Mouse (Mus musculus): ENCODE results near the gene Lpp. TPM values are rescaled to one million over a fixed set of nuclear protein-coding genes. Genes with fewer than 3 reads are reported as not detected.

Gene Lpp
- polyA plus RNA-seq, 1 experiment from 2014 or later: 69.5 TPM

DNA sequence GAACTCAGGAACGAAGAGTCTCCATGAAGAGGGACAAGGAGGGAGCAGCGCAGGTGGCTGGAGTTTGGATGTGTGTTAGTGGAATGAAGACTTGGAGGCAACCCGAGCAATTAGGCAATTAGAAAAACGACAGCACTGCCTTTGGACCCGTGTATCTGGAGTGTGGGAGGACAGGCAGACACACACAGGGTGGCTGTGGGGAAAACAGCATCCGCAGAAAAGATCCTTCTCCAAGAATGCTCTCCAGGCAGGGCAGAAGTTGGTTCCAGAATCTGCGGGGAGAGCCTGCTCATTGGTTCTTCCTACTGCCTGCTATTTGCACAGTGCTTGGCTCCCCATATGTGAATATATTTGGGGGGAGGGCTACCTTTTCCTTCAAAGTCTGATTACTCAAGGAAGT lies 143.0 kb downstream of the Lpp start:
- WGBS: 63% methylated on average over 7 of the region's 7 CpGs
- ATAC-seq (ENCODE audit: insufficient read depth, low FRiP score, low read depth): no peak
- Histone ChIP-seq H3K4me2 (no peak overlapping the region), H3K27me3 (replicated peaks) (no peaks in the 10 kb centered on the region), H3K9ac (no peak overlapping the region), H3K9me3 (no peaks in the 10 kb centered on the region), H3K36me3 (no peaks in the 10 kb centered on the region), H3K27ac (no peak overlapping the region), H3K4me1 (no peaks in the 10 kb centered on the region), H3K4me3 (replicated peaks) (no peak overlapping the region)

DNA sequence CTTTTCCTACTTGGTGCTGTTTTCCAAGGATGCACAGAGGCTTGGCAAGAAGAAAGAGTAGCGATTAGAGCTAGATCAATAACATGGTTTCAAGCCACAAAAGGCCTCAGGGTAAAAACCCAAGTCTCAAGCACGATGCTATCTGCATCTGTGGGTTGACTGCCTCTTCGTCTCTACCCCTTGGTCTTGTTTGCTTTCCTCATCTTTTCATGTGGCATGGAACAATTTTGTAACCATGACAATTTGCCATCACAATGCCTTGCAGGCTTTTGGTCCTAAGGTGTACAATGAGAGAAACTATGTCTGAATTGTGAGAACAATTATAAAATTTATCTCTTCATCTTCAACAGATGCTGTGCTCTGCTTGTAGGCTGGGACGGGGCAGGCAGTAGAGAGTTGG lies 145.7 kb downstream of the Lpp start:
- no peaks in the 10 kb centered on the region for H3K27me3 ChIP-seq (replicated peaks)
- no peaks in the 10 kb centered on the region for H3K36me3 ChIP-seq
- no peak overlapping the region for H3K9ac ChIP-seq
- no peaks in the 10 kb centered on the region for H3K9me3 ChIP-seq
- WGBS: 80% methylated on average over 4 of the region's 4 CpGs
- H3K27ac ChIP-seq: no peak overlapping the region
- no peak for ATAC-seq (ENCODE audit: insufficient read depth, low FRiP score, low read depth)
- no peak overlapping the region for H3K4me3 ChIP-seq (replicated peaks)
- H3K4me1 ChIP-seq: no peaks in the 10 kb centered on the region
- H3K4me2 ChIP-seq: no peak overlapping the region

DNA sequence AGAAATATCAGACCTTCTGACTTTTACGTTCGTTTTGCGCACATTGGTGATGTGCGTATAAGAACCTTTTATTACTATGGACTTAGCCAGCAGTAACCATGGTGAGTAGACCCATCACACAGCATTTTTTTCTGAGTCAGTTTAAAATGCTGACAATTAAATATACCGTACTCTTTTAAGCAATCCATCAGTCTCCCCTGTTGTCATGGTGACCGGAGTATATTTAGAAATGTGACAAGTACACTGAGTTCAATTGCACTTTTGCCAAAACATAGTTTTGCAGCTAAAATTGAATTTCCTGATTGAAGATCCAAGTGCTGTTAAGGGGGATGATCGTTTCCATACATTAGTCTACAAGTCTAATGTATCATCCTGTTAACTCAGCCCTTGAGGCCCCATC lies 149.6 kb downstream of the Lpp start:
- H3K4me3 ChIP-seq (replicated peaks): no peak overlapping the region
- no peaks in the 10 kb centered on the region for H3K36me3 ChIP-seq
- H3K27ac ChIP-seq: no peak overlapping the region
- WGBS: 66% methylated on average over 7 of the region's 7 CpGs
- ATAC-seq (ENCODE audit: insufficient read depth, low FRiP score, low read depth): no peak
- no peaks in the 10 kb centered on the region for H3K27me3 ChIP-seq (replicated peaks)
- H3K4me1 ChIP-seq: no peaks in the 10 kb centered on the region
- no peak overlapping the region for H3K9ac ChIP-seq
- no peaks in the 10 kb centered on the region for H3K9me3 ChIP-seq
- H3K4me2 ChIP-seq: no peak overlapping the region

DNA sequence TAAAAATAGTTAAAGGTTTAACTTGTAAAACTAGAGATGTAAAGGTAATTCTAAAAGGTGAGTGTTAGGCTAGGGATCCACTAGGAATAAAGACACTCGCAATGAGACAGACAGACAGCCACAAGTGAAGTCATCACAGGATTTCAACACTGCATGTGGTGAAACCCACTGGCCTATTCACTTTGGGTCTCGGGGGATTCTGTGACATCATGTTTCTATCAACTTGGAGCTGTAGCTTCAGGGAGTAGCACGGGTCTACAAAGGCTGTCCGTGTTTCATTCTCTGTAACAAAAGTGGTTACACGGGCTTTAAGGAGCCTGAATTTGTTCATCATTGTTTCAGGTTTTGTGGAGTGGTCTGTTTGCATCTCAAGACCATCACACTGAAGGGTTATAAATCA lies 152.1 kb downstream of the Lpp start:
- ATAC-seq (ENCODE audit: insufficient read depth, low FRiP score, low read depth): no peak
- Histone ChIP-seq H3K27me3 (replicated peaks) (no peaks in the 10 kb centered on the region), H3K9me3 (no peaks in the 10 kb centered on the region), H3K27ac (no peak overlapping the region), H3K36me3 (no peaks in the 10 kb centered on the region), H3K4me3 (replicated peaks) (no peak overlapping the region), H3K9ac (no peak overlapping the region), H3K4me1 (no peaks in the 10 kb centered on the region), H3K4me2 (no peak overlapping the region)
- WGBS: 89% methylated on average over 5 of the region's 5 CpGs

DNA sequence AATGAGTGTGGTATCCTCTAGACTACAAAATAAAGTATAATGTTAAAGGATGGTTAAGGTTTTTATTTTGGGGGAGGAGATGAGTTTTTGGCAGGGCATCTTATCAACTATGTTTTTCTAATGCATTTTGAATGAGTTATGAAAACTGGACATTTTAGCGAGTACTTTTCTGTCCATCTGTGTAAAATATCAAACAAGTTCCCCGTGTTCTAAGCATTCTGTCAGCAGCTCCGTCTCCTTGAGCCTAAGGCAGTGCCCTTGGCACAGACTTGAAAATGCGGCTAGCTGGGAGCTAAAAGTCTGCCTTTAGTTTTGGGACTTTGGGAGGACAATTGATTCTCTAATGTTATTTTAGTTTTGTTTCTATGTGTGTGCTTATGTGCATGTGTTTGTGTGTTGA lies 165.2 kb downstream of the Lpp start:
- no peaks in the 10 kb centered on the region for H3K4me1 ChIP-seq
- no peak overlapping the region for H3K4me2 ChIP-seq
- ATAC-seq (ENCODE audit: insufficient read depth, low FRiP score, low read depth): no peak
- no peaks in the 10 kb centered on the region for H3K36me3 ChIP-seq
- no peak overlapping the region for H3K27ac ChIP-seq
- H3K9ac ChIP-seq: no peak overlapping the region
- H3K4me3 ChIP-seq (replicated peaks): no peak overlapping the region
- H3K27me3 ChIP-seq (replicated peaks): no peaks in the 10 kb centered on the region
- no peaks in the 10 kb centered on the region for H3K9me3 ChIP-seq
- 84% methylated on average over 4 of the region's 4 CpGs for WGBS

DNA sequence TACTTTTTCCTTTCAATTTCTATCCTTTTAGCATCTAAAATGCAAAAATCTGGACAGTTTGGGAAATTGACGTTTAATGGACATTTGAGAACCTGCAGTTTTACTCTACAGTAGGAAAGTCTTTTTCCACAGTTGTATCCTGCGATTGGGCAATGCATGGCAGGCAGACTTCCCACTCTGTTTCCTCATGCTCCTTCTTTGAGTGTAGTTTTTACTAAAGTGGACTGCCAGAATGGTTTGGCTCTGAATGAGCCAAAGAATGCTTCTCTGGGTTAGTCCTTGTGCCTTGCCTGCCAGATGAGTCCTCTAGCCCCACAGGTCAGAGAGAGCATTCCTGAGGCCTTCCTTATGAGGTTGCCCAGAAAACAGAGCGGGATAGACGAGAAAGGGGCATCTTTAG lies 166.5 kb downstream of the Lpp start:
- Histone ChIP-seq H3K27me3 (replicated peaks) (no peaks in the 10 kb centered on the region), H3K36me3 (no peaks in the 10 kb centered on the region), H3K4me1 (no peaks in the 10 kb centered on the region), H3K9me3 (no peaks in the 10 kb centered on the region), H3K27ac (no peak overlapping the region), H3K9ac (no peak overlapping the region), H3K4me3 (replicated peaks) (no peak overlapping the region), H3K4me2 (no peak overlapping the region)
- no peak for ATAC-seq (ENCODE audit: insufficient read depth, low FRiP score, low read depth)
- WGBS: 89% methylated on average over 4 of the region's 4 CpGs

DNA sequence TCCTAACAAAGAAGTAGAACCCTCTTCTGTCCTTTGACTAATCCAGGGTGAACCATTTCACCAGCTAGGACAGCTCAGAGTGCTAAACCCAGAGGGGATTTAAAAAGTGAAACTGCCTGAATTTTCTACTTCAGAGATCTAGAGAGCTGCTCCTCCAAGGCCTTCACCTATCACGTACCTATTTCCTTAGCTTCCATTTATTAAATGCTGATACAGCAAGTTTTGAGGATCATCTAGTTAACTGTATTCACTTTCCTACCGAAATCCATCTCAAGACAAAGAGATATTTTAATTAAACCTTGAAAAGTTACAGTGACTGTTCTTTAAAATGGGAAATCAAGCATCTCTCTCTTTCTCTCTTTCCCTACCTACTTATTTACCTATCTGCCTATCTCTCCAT lies 167.7 kb downstream of the Lpp start:
- H3K36me3 ChIP-seq: no peaks in the 10 kb centered on the region
- H3K4me1 ChIP-seq: no peaks in the 10 kb centered on the region
- H3K27me3 ChIP-seq (replicated peaks): no peaks in the 10 kb centered on the region
- no peak overlapping the region for H3K9ac ChIP-seq
- ATAC-seq (ENCODE audit: insufficient read depth, low FRiP score, low read depth): no peak
- WGBS: 89% methylated on average over 2 of the region's 2 CpGs
- no peak overlapping the region for H3K4me3 ChIP-seq (replicated peaks)
- no peak overlapping the region for H3K27ac ChIP-seq
- no peaks in the 10 kb centered on the region for H3K9me3 ChIP-seq
- H3K4me2 ChIP-seq: no peak overlapping the region

DNA sequence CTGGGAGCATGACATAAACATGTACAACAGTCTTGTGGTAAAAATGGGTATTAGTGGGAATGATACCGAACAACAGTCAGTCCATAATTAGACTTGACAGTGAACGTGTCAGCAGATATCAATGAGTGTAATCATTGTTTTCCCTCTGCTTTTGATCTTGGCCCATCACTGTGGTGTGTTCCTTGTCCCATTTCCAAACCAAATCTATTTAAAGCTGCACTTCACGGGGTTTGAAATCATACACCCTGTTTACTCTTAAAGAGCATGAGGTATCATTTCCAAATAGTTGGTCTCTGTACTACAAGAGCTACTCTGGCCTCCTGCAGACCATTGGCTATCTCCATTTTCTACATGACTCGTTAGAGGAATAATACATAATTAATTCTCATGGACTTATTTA lies 168.3 kb downstream of the Lpp start:
- H3K4me2 ChIP-seq: no peak overlapping the region
- H3K9me3 ChIP-seq: no peaks in the 10 kb centered on the region
- H3K4me1 ChIP-seq: peaks cover 5% of the 10 kb centered on the region
- H3K27me3 ChIP-seq (replicated peaks): no peaks in the 10 kb centered on the region
- ATAC-seq (ENCODE audit: insufficient read depth, low FRiP score, low read depth): no peak
- H3K4me3 ChIP-seq (replicated peaks): no peak overlapping the region
- H3K36me3 ChIP-seq: no peaks in the 10 kb centered on the region
- no peak overlapping the region for H3K27ac ChIP-seq
- WGBS: 75% methylated on average over 4 of the region's 4 CpGs
- H3K9ac ChIP-seq: no peak overlapping the region

DNA sequence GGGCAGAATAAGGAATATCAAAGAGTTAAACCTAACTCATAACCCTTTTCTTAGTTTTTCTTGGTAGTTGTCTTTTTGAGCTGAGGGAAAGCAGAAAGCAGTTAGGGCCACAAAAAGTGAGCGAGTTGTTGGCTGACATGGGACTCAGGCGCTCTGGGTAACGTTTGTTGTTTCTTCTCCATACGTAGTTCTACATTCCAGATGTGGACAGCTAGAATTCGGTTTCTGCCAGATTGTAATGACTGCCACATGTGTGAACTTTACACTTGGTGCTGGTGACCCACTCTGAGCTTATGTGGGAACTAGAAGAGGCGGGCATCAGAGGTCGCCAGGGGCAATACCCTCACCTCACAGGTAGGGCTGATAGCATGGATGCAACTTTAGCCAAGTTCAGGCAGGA lies 172.0 kb downstream of the Lpp start:
- WGBS: 72% methylated on average over 7 of the region's 7 CpGs
- Histone ChIP-seq H3K9ac (no peak overlapping the region), H3K4me2 (no peak overlapping the region), H3K9me3 (no peaks in the 10 kb centered on the region), H3K4me3 (replicated peaks) (no peak overlapping the region), H3K27ac (no peak overlapping the region), H3K36me3 (no peaks in the 10 kb centered on the region), H3K27me3 (replicated peaks) (no peaks in the 10 kb centered on the region), H3K4me1 (peaks cover 8% of the 10 kb centered on the region)
- ATAC-seq (ENCODE audit: insufficient read depth, low FRiP score, low read depth): no peak

DNA sequence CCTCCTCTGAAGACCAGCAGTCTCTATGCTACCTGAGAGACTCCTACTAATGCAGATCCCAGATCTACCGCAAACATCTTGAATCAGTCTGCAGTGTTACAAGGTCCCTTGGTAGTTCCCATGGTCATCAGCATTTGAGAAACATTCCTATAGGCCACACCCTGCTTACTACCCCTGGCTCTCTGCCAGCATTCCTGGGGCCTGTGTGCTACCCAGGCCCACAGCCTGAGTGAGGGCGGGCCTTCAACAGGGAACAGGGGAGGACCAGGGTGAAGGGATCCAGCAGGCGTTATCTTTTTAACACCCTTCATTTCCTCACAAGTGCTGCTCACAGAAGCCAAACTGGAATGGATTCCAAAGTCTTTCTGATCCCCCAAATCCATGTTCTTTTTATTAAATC lies 173.0 kb downstream of the Lpp start:
- H3K27ac ChIP-seq: no peak overlapping the region
- H3K4me2 ChIP-seq: no peak overlapping the region
- H3K27me3 ChIP-seq (replicated peaks): no peaks in the 10 kb centered on the region
- no peak overlapping the region for H3K4me3 ChIP-seq (replicated peaks)
- H3K36me3 ChIP-seq: no peaks in the 10 kb centered on the region
- ATAC-seq (ENCODE audit: insufficient read depth, low FRiP score, low read depth): peak; percentile 83
- no peaks in the 10 kb centered on the region for H3K9me3 ChIP-seq
- peaks cover 8% of the 10 kb centered on the region for H3K4me1 ChIP-seq
- H3K9ac ChIP-seq: no peak overlapping the region
- WGBS: 48% methylated on average over 3 of the region's 3 CpGs

DNA sequence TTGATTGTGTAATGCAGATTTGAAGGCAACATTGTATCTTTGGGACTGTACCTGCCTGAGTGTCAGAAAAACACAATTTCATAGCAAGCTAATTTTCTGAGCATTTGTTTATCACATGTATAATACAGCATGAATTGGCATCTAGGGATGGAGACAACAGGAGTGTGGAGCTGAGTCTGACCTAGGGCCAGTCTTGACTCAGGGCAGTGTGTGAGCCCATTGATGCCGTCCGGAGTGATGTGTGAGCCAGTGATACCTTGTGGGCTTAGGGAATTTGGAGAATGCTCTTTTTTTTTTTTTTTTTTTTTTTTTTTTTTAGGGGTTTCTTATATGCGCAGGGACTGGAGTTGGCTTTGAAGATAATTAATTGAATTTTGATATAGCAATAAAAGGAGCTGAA lies 174.3 kb downstream of the Lpp start:
- Histone ChIP-seq H3K27me3 (replicated peaks) (no peaks in the 10 kb centered on the region), H3K4me1 (peaks cover 8% of the 10 kb centered on the region), H3K36me3 (no peaks in the 10 kb centered on the region), H3K27ac (no peak overlapping the region), H3K9ac (no peak overlapping the region), H3K9me3 (no peaks in the 10 kb centered on the region), H3K4me2 (no peak overlapping the region), H3K4me3 (replicated peaks) (no peak overlapping the region)
- WGBS: 91% methylated on average over 3 of the region's 3 CpGs
- no peak for ATAC-seq (ENCODE audit: insufficient read depth, low FRiP score, low read depth)

DNA sequence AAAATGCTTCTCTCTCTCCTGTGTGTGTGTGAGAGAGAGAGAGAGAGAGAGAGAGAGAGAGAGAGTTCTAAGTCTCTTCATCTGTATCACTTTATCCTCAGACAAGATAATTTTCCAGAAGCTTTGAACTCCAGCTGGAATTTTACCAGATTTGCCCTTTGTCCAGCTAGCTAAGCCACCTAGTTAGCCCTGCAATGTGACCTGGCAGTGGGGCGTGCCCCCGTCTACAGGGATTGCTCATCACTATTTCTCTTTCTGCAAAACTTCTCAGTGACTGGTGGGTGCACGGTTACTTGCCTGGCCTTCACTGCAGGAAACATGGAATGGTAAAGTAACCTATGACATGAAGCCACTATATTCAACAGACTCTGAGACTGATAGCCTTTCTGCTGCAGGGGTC lies 174.8 kb downstream of the Lpp start:
- H3K27me3 ChIP-seq (replicated peaks): no peaks in the 10 kb centered on the region
- ATAC-seq (ENCODE audit: insufficient read depth, low FRiP score, low read depth): no peak
- no peak overlapping the region for H3K27ac ChIP-seq
- no peak overlapping the region for H3K4me2 ChIP-seq
- 63% methylated on average over 3 of the region's 3 CpGs for WGBS
- no peak overlapping the region for H3K9ac ChIP-seq
- H3K9me3 ChIP-seq: no peaks in the 10 kb centered on the region
- H3K4me3 ChIP-seq (replicated peaks): no peak overlapping the region
- H3K4me1 ChIP-seq: peaks cover 8% of the 10 kb centered on the region
- no peaks in the 10 kb centered on the region for H3K36me3 ChIP-seq

DNA sequence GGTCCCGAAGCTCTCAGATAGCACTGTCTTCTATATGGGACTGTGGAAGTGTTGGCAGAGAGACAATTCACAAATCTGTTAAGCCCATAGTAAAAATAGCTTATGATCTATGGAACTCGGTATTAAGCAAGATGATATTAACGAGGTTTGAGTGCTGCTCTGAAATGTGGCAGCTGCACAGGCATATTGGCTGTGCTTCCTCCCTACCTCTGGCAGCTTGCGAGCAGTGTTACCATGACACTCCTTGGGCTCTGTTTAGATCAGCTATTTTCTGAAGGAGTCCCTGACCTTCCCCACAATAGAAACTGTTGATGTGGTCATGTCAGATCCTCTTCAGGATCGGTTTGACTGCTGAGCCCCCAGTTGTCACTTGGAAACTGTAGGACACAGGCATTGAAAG lies 176.4 kb downstream of the Lpp start:
- Histone ChIP-seq H3K9ac (no peak overlapping the region), H3K4me3 (replicated peaks) (no peak overlapping the region), H3K27ac (no peak overlapping the region), H3K4me1 (peaks cover 8% of the 10 kb centered on the region), H3K9me3 (no peaks in the 10 kb centered on the region), H3K27me3 (replicated peaks) (no peaks in the 10 kb centered on the region), H3K4me2 (no peak overlapping the region), H3K36me3 (no peaks in the 10 kb centered on the region)
- no peak for ATAC-seq (ENCODE audit: insufficient read depth, low FRiP score, low read depth)
- 53% methylated on average over 5 of the region's 5 CpGs for whole genome bisulfite sequencing

Data from stomach, embryonic 15.5 days (tissue).